Mouse (Mus musculus) lung, postnatal 4 days (tissue): ENCODE measurements around the gene Epb41l4b.

Experiments
- DNase-seq, 2 experiments: peaks; one replicate each; pipeline ENCODE4 v3.0.0; 2021

Gene Epb41l4b

DNA sequence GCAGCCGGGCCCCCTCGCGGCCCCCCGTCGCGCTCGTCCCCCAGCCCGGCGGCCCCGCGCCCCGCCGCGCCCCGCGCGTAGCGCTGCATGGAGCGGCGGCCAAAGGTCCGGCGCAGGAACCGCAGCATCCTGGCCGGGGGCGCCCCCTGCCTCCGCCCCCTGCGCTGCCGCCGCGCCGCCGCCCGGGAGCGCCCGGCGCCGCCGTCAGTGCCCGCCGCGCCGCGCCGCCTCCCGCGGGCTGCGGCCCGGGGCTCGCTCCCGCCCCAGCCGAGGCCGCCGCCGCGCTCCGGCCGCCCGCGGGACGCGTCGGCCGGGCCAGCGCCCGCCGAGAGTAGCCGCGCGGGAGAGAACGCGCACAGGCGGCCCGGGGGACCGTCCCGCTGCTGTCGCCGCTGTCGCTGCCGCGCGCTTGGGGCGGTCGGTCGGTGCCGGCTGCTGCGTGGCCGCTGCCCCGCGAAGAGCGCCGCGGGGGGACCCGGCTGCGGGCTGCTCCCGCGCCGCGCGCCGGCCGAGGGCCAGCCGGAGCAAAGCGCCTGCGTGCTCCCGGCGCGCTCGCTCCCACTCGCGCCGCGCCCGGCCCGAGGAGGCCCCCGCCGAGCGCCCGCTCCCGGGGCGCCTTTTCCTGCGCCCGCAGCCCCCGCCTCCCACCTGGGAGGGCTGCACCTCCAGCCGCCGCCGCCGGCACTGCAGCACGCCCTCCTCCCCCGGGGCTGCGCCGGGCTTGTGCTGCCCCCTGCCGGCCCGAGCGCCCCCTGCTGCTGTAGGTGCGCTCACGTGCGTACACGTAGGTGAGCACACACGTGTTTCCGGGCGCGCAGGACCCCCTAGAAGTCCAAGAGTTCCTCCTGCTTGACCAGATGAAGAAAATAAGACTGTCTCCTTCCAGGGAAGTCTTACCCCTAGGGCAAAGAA lies at the start of gene Epb41l4b:
Gene Epb41l4b, minus strand, starts transcription at position 412 of the 912 bp plus-strand sequence.
- peak; percentile 82 to 86 for DNase-seq

DNA sequence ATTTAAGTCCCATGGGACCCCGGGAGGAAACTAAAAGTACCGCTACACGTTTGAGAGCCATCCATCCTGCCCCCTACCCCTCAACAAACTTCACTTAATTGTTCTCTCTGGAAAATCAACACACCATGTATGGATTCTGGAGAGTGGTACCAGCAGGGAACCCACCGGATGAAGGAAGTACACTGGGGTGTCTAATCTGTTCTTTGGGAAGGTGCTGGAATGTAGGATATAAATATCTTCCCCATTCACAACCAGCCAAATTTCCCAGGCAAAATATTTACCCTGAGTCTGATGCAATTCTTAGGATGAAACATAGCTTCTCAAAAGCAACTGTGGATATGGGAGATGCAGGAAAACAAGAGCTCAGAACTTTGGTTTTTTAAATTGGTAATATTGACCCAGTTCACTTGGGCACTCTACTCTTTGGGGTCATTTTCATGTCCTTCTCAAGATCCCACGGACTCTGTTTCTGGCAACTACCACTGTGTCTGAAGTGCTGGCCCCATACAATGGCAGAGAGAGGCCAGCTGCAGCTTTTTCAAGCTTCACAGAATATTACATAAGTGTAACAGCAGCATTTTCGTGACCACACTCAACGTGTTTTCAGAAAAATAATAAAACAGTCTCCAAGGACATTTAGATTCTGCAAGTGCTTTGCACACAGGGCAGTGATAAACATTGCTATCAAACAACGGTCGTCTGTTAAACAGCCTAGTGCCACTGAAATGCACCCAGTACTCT lies 48.5 kb upstream of the Epb41l4b start:
- DNase-seq = no peak

DNA sequence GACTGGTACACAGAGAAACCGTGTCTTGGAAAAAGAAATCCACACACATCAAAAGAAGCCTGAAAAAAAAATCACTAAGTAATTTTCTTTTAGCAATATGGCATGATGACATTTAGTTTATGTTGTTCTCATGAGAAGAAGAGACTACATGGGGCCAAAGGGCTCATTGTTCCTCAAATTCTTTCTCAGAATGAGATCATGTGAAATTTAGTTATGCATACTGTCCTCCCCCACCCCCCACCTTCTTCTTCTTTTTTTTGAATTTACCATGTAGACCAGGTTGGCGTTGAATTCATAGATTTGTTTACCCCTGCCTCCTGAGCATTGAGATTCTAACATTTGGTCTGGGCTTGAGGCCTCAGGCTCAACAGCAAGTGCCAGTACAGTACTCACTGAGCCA lies 46.6 kb upstream of the Epb41l4b start:
- DNase-seq = no peak

DNA sequence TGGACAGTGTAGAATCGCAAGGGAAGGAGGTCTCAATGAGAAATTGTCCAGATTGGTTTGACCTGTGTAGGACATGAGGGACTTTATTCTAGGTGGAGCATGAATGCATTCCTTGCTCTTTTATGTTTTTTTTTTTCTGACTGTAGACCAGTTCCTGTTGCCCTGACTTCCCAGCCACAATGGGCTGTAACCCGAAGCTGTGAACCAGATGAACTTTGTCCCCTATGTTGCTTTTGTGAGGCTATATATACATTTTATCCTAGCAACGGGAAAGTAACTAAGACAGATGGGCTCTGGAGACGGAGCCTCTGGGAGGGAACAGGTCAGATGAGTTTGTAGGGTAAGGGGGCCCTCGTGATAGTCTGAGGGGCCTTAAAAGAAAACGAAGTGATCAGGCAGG lies 42.8 kb upstream of the Epb41l4b start:
- no peak for DNase-seq

DNA sequence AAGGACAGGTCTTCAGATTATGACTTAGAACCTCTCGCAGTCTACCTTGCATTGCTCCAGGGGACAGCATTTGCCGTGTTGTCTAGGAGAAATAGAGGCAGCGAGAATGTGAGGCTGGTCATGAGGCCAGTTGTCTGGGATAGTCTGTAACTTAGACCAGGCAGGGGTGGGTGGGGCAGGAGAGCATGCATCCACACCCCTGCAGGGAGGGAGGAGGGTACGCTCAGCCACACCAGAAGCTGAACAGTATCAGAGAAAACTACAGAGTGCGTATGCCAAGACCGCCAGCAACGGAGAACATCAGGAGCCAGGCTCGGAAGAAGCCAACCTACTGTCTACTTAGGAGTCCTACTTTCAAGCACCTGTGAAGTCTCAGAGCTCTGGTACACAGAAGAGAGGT lies 42.2 kb upstream of the Epb41l4b start:
- no peak for DNase-seq

DNA sequence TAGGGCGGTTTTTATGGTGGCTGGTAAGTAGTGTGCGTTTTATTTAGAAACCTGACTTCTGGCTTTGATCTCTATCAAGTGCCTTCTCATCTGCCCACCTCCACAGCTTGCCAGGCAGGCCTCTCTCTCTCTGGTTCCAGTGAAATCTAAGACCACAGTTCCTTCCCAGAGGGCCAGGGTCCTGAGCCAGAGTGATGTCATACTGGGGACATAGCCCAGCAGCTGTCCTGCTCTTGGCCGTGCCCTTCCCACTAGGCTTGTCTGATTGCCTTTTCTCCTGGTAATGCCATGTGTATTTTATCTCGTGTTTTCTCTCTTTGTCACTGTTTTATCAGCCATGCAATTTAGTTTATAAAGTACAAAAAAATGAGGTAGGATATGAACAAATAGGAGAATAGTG lies 40.3 kb upstream of the Epb41l4b start:
- no peak for DNase-seq

DNA sequence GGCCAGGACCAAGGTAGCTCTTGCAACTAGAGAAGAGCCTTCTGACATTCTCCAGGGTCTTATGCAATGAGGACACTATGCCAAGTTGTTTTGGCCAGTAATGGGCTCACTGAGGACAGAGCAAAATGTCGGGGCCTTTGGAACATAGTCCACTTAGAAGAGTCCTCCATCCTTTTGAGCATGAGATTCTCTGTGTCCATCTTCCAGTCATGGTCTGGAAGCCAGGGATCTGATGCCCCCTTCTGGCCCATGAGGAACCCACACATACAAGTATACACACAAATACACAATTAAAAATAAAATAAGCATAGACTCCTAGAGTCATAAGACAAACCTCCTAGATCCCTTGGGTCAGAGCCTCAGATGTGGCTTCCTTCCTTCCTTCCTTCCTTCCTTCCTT lies 38.3 kb upstream of the Epb41l4b start:
- DNase-seq = no peak

DNA sequence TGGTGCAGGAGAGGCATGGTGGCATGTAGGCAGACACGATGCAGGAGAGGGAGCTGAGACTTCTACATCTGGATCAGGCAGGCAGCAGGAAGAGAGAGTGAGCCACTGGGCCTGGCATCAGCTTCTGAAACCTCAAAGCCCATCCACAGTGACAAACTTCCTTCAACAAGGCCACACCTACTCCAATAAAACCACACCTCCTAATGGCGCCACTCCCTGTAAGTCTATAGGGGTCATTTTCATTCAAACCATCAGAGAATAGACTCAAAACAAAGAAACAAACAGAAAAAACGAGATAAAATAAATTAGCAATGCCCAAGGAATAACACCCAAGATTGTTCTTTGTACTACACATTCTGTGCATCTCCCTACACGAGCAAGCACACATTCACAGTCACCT lies 35.6 kb upstream of the Epb41l4b start:
- DNase-seq = no peak

DNA sequence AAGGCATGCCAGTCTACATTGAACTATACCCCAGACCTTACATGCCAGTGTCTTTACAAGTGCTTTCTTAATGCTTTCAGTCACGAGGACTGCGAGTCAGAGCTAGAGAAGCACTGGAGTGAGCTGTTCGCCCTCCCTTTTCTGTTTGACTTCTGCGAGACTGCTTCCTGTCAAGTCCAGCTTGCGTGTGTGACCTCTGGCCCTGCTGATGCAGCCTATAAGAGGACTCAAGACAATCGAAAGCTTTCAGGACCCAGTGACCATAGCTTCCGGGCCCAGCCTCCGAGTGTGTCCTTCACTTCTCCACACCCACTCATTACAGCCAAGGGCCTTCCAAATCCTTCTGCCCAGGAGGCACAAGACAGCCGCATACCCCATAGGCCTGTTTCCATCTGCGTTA lies 32.1 kb upstream of the Epb41l4b start:
- peak; percentile 17 to 47 for DNase-seq

DNA sequence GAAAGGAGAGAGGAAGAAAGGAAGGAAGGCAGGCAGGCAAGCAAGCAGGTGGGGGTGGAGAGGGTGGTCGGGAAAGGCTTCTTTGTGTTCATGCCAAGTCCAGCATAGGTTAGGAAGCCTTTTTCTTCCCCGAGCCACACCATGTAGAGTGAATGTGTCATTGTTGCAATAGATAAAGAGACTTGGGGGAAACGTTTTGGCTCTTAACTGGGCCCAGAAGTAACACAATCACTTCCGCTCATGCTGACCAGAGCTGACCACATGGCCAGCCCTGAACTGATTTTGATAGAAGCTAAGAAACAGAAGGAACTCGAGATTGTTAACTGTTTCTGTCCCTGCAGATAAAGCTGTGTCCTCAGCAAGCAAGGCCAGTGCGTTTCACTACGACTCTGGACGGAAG lies 29.6 kb upstream of the Epb41l4b start:
- DNase-seq = no peak

DNA sequence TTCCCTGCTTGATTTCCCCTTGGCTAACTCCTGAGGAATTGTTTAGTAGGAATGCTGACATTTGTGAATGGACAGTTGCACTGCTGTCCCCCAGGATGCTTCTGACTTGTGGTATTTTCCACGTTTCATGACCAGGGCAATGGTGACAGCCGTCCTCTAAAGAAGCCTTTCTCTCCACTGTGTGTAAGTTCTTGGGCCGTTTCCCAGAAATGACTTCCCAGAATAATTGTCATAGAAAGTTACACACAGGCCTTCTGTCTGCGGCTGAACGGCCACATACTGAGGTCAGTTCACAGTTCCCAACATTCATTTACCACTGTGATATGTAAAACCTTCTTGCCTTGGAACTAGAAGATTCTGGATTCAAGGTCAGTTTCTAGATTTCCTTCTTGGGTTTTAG lies 28.6 kb upstream of the Epb41l4b start:
- no peak for DNase-seq

DNA sequence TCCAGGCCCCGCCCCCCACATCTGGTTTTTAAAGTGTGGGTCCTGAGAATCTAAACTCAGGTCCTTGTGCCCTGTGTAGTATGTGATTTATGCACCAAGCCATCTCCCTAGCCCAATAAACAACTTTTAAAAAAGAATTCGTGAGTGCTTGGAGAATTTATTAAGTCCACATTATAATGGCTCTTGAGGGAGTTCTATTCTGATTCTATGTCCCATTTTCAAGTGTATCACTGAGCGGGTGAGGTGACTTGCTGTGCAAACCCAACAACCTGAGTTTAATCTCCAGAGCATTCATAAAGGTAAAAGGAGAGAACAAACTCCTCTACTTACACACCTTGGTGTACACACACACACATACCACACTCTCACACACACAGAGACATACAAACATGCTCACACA lies 25.4 kb upstream of the Epb41l4b start:
- DNase-seq = no peak

DNA sequence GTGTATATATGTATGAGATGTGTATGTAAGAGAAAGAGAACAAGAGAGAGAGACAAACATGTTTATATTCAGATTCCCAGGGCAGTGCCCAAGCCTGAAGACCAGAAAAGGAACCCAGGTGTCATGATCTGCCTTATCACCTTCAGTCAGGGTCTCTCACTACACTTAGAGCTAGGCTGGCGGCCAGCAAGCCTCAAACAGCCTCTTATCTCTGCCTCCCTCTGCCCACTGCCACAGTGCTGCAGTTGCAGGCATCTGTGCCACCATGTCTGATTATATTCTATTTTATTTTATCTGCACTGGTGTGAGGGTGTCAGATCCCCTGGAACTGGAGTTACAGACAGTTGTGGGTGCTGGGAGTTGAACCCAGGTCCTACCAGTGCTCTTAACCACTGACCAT lies 25.0 kb upstream of the Epb41l4b start:
- DNase-seq = no peak

DNA sequence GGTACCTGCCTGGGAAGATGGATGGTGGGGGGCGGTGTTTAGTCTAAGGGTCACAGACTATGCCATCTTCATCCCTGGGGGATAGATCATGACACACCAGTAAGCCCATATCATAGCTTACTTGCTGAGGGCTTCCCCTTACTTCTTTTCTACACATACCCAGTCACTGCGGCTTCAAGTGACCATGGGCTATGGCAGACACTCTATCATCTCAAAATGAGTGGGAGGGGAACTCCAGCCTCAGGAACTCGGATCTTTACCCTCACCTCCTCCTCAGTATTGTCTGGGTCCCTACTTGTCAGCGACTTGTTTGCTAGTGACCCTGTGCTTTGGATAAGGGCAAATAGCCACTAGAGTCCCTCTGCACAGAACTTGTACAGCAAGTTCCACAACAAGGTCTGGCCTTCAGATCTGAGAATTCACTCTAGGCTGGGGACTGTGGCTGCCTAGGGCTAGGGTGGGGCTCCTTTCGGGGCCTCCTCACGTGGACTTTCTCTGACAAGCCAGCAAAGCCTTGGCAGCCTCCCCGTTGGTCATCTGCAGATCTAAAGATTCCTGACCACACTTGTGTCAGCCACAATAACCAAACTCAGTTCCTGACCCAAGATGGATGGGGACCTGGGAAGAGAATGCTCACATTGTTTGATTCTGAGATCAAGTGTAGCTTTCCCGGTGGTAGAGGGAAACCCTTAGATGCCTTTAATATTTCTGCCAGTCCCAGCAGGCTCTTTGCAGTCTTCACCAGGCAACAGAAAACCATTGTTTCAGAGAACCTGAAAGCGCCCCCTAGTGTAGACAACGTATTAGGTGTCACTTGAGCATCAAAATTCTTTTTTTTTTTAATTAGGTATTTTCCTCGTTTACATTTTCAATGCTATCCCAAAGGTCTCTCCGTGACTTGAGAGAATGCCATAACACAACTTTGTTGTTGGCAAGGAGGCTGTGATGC lies 24.0 kb upstream of the Epb41l4b start:
- peak; percentile 57 to 81 for DNase-seq

DNA sequence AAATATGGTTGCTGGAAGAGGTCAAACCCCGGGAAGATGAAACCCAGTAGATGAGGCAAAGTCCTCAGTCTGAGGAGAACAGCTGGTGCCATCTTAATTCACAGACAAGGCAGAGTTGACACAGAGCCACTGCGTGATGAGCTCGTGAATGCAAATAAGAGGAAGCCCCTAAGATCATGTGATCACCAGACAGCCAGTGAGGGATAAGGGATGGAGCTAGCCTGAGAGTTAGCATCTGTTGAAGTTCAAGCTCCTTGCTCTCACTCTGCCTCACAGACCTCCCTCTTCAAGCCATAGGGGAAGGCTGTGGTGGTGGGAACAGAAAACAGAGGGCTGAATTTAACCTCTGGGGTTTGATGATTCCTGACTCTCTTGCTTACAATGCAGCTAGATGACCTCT lies 22.4 kb upstream of the Epb41l4b start:
- DNase-seq = no peak

DNA sequence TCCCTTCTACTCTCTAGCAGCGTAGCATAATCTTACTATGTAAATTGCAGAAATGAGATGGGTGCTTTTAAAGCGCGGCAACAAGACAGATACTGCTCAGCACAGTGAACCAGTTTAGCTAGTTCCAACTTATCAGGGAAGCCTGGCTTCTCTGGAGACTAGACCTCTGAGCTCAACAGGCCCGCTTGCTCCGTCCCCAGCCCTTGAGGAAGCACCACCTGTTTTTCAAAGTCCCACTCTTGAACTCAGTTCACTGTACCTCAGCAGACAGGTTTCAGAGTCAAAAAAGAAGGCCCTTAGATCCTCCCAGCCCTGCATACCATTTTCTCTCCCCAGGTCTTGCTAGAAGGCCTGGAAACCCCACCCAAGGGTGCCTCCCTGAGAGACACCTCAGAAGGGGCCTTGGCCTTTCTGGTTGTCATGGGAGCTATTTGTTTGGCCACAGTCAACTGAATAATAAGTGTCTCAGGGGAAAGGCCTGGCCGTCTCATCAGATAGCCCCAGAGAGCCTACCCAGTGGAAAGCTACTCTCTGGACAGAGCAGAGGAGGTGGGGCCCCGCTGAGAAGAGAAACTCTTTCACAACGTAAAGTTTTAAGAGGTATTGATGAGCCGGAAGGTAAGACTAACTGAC lies 21.5 kb upstream of the Epb41l4b start:
- no peak for DNase-seq

DNA sequence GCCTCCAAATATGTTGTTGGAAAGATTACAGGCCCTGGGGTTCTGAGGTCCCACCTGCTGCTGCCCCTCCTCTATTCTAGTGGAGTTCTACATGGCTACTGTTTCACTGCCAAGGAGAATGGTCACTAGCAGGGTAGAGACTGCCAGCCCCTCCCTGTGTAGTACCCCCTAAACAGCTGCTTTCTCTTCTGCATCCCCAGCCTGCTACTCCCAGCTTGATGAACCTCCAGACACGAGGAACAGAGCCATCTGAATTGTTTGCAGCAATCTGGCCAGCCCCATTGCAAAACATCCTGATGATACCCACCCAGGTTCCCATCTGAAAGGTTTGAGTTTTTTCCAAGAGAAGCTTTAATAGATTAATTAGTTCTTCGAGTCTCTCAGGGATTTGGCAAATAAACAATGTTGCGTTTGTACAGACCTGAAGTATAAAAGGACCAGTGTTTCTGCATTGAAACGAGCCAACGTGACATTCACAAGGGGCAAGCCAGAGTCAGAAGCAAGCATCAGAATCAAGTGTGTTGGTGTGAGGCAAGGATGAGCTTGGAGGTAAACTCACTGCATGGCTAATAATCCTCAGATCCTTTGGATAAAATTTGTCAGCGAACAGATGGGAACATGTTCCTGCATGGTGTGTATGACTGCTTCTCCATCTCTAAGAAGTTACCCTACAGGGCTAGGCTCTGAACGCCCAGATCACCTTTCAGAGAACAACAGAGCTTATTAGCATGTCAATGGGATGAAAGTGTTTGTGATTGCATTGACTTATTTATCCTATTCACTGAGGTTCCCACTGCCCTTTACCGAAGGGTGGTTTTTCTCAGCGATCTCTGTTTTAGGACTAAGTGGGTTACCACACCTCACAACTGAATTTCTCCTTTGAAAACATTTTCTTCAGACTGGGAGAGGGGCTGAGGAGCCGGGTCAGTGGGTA lies 19.8 kb upstream of the Epb41l4b start:
- no peak for DNase-seq

DNA sequence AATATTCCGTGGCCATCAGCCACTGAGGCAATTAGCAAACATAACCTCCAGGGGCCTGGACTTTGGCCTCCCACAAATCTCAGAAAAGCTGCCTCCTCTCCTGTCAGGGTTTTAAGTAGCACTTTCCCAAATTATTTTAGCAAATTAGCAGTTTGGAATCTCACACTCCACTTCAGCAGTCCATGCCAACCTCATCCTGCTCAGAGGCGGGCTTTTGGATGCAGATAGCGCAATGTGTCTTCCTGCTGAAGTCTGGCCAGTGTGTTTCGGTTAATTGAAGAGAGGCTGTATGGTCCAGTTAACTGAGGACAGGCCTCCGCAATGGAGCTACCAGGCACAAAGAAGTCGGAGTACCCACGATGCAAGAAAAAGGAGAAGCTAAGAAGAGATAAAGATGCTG lies 17.3 kb upstream of the Epb41l4b start:
- DNase-seq = no peak

DNA sequence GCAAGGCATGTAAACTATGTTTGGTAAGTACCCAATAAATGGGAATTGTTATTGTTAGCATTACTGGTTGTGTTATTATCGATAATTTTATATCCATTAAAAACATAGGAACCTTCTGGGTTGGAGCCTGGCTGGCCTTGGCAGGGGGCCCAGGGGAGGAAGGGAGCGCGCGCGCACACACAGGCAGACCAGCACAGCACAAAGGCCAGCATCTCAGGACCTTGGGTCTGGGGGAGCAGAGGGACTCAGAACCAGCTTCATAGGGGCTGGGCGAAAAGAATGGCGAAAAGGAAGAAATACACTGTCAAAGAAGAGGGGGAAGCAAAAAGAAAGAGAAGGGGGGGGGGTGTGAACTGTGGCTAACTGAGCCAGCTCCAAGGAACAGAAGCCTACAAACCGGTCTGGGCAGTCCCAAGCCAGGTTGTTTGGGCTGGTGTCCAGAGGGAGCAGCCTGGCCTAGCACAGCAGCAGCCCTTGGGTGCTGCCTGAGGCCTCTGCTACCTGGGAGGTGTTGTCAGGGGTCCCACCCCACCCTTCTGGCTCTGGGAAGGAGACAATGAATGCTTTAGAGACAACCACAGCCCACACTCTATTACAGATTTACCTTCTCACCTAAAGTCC lies 13.4 kb upstream of the Epb41l4b start:
- DNase-seq = peak; percentile 66 to 81

DNA sequence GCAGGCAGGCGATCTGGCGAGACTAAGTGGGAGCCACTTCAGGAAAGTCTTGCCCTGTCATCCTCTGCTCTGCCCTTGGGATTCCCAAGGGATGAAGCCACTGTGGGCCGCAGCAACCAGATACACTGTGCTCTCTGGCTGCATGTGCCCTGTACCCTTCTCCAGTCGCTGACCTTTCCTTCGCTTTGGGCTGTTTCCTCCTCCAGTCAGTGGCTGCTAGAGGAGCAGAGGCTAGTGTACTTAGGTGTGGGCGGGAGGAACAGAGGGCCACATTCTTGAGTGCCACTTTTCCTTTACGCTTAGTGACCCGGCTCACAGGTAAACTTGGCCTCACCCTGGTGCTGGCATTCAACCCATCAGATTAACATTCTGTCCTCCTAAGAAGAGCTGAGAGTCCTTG lies 10.6 kb upstream of the Epb41l4b start:
- peak; percentile 64 to 81 for DNase-seq
